Mouse (Mus musculus): Measurements from ENCODE around the gene 3830406C13Rik. TPM values are rescaled to one million over a fixed set of nuclear protein-coding genes. Genes with fewer than 3 reads are reported as not detected.

Gene 3830406C13Rik
- polyA plus RNA-seq, 1 experiment from 2014 or later: 46.6 TPM

DNA sequence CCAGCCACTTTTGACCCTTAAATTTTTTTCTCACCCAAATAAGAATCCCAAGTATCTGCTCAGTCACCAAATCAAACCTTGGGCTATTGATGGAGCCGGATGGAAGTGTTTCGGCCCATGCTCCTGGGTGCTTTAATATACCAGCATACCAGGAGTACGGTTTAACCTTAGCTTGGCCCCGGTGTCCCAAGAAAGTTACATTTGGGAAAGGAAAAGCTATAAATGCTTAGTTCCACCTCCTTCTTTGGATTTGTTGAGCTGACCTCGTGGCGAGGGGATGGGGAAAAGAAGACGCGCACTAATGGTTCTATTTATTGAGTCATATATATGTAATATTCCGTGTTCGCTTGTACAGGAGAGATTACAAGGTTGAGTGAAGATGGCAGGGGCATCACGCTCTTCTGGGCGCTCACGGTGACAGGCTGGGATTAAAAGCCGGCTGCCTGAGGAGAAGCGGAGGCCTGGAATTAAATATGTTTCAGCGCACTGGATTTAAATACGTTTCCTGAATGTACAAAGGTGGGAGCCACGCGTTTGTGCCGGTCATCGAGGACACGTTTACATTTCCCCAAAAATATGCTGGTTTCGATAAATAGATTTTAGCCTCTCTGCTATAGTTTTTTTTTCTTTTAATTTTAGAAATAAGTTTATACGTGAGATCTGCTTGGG lies 58.0 kb downstream of the 3830406C13Rik start:
- Histone ChIP-seq H3K9me3 (ENCODE audit: low read length) (no peaks in the 10 kb centered on the region), H3K4me2 (replicated peaks; ENCODE audit: low read depth, low read length) (no peak overlapping the region), H3K9ac (replicated peaks; ENCODE audit: low read depth) (no peak overlapping the region), H3K4me1 (ENCODE audit: insufficient read depth, low read depth, low read length) (no peaks in the 10 kb centered on the region), H3K4me3 (ENCODE audit: low read depth, low read length) (no peak overlapping the region), H3K36me3 (ENCODE audit: insufficient read depth, low read length) (no peaks in the 10 kb centered on the region), H3K27ac (ENCODE audit: low read length) (no peak overlapping the region), H3K27me3 (replicated peaks; ENCODE audit: insufficient read depth, low read length) (peaks cover 95% of the 10 kb centered on the region)
- DNase-seq (ENCODE audit: low spot score) (no peak), ATAC-seq (no peak)
- 3% methylated on average over 24 of the region's 24 CpGs for WGBS
- TF ChIP-seq CTCF (IDR thresholded peaks at IDR 0.05): no peak
- no peak for TF ChIP-seq EP300 (IDR thresholded peaks at IDR 0.05)

DNA sequence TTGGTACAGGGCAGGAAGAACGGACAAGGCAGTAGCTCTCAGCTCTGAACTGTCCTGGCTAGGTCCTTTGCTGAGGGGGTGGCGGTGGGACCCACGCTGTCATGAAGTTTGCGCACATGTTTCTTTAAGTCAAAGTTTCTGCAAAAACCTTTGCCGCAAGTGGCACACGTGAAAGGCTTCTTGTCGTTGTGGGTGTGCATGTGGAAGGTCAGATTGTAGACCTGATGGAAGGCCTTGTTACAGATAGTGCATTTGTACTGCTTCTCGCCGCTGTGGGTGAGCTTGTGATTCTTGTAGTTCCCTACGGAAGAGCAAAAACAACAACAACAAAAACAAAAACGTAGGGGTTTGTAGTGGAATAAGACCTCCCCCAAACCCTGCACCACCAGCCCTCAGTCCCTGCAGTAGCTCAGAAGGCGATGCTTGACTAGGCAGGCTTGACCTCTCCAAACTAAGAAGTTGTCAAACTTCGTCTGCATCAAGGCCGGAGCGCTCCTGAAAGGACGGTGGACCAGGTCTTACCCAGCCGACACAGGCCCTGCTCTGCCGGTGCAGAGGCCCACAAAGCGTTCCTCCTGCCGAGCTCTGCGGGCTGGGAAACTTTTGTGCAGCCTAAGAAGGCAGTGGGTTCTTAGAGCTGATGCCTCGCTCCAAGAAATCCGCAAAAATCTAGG lies 58.6 kb downstream of the 3830406C13Rik start:
- no peak overlapping the region for H3K4me2 ChIP-seq (replicated peaks; ENCODE audit: low read depth, low read length)
- no peak overlapping the region for H3K9ac ChIP-seq (replicated peaks; ENCODE audit: low read depth)
- ATAC-seq: no peak
- TF ChIP-seq EP300 (IDR thresholded peaks at IDR 0.05) (no peak), CTCF (IDR thresholded peaks at IDR 0.05) (no peak)
- H3K36me3 ChIP-seq (ENCODE audit: insufficient read depth, low read length): no peaks in the 10 kb centered on the region
- no peaks in the 10 kb centered on the region for H3K4me1 ChIP-seq (ENCODE audit: insufficient read depth, low read depth, low read length)
- no peak overlapping the region for H3K27ac ChIP-seq (ENCODE audit: low read length)
- peaks cover 96% of the 10 kb centered on the region for H3K27me3 ChIP-seq (replicated peaks; ENCODE audit: insufficient read depth, low read length)
- 4% methylated on average over 23 of the region's 23 CpGs for WGBS
- no peak for DNase-seq (ENCODE audit: low spot score)
- H3K4me3 ChIP-seq (ENCODE audit: low read depth, low read length): no peak overlapping the region
- H3K9me3 ChIP-seq (ENCODE audit: low read length): no peaks in the 10 kb centered on the region

DNA sequence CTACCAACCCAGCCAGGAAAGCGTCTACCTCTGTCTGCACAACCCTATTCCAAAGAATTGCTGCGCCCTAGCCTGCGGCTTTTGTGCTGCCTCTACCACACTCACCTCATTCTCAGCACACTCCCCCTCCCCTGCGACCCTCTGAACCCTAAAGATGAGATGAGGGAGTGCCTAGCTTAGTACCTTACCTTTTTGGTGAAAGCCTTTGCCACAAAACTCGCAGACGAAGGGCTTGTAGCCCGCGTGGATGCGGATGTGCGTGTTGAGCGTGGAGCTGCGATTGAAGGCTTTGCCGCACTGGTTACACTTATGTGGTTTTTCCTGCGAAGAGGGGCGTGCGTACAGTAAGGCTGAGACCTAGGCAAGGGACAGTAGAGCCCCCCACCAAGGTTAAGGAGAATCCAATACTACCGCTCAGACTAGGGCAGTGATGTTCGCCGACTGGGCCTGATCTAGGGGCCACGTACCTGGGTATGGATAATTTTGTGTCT lies 59.5 kb downstream of the 3830406C13Rik start:
- H3K4me2 ChIP-seq (replicated peaks; ENCODE audit: low read depth, low read length): no peak overlapping the region
- H3K9me3 ChIP-seq (ENCODE audit: low read length): no peaks in the 10 kb centered on the region
- H3K9ac ChIP-seq (replicated peaks; ENCODE audit: low read depth): no peak overlapping the region
- DNase-seq (ENCODE audit: low spot score) (no peak), ATAC-seq (no peak)
- peaks cover 97% of the 10 kb centered on the region for H3K27me3 ChIP-seq (replicated peaks; ENCODE audit: insufficient read depth, low read length)
- H3K4me1 ChIP-seq (ENCODE audit: insufficient read depth, low read depth, low read length): no peaks in the 10 kb centered on the region
- H3K4me3 ChIP-seq (ENCODE audit: low read depth, low read length): no peak overlapping the region
- TF ChIP-seq EP300 (IDR thresholded peaks at IDR 0.05) (no peak), CTCF (IDR thresholded peaks at IDR 0.05) (no peak)
- H3K36me3 ChIP-seq (ENCODE audit: insufficient read depth, low read length): no peaks in the 10 kb centered on the region
- 3% methylated on average over 20 of the region's 20 CpGs for WGBS
- no peak overlapping the region for H3K27ac ChIP-seq (ENCODE audit: low read length)

DNA sequence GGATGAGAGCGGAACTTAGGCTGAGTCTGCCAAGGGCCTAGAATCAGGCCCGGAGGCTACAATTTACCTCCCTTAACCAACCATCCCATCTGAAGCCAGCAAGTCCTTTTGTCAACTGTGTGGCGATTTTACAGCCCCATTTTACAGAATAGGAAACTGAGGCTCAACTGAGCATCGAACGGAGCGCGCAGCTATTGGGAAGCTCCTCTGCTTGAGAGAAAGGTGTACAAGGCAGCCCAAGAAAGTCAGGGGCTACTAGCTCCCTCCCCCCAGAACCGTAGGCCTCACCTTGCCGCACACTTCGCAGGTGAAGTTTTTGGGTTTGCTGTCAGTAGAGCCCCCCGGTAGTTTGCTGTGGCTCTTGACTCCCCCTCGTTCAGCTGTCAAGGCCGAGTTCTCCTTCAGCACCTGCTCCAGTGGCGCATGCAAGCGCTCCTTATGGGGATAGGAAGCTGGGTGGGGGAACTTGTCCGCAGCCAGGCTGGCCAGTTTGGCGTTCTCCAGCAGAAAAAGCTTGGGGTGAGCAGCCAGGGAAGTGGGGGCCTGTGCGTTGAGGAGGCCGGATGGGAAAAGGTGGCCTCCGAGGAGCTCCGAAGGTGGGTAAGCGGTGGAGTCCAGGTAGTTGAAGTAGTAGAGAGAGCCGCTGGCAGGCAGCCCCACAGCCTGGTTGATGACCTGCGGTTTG lies 60.2 kb downstream of the 3830406C13Rik start:
- no peak overlapping the region for H3K4me2 ChIP-seq (replicated peaks; ENCODE audit: low read depth, low read length)
- no peaks in the 10 kb centered on the region for H3K9me3 ChIP-seq (ENCODE audit: low read length)
- 4% methylated on average over 23 of the region's 24 CpGs for WGBS
- no peaks in the 10 kb centered on the region for H3K4me1 ChIP-seq (ENCODE audit: insufficient read depth, low read depth, low read length)
- no peak for ATAC-seq
- H3K4me3 ChIP-seq (ENCODE audit: low read depth, low read length): no peak overlapping the region
- TF ChIP-seq EP300 (IDR thresholded peaks at IDR 0.05) (no peak), CTCF (IDR thresholded peaks at IDR 0.05) (no peak)
- H3K36me3 ChIP-seq (ENCODE audit: insufficient read depth, low read length): no peaks in the 10 kb centered on the region
- H3K27ac ChIP-seq (ENCODE audit: low read length): no peak overlapping the region
- H3K9ac ChIP-seq (replicated peaks; ENCODE audit: low read depth): no peak overlapping the region
- DNase-seq (ENCODE audit: low spot score): no peak
- peaks cover 97% of the 10 kb centered on the region for H3K27me3 ChIP-seq (replicated peaks; ENCODE audit: insufficient read depth, low read length)

DNA sequence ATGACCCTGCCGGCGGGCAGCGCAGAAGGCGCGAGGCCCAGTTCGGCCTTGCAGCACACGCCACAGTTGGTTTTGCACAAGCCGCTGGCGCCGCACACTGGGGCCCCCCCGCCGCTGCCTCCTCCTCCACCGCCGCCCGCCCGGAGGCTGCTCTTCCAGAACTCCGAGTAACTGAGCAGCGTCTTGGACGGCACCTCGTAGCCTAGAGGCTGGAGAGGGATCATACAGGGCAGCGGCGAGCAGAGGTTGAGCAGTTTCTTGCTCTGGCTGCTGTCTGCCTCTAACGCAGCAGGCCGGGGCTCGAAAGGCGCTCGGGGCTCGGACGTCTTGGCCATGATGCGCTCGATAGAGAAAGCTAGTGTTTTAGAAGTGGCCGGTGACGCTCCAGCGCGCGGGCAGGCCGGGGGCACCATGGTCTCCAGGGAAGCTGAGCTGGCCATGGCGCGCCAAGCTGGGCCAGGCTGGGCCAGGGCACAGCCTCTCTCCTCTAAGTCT lies 60.8 kb downstream of the 3830406C13Rik start:
- Histone ChIP-seq H3K27me3 (replicated peaks; ENCODE audit: insufficient read depth, low read length) (peaks cover 98% of the 10 kb centered on the region), H3K4me3 (ENCODE audit: low read depth, low read length) (no peak overlapping the region), H3K9me3 (ENCODE audit: low read length) (no peaks in the 10 kb centered on the region), H3K27ac (ENCODE audit: low read length) (no peak overlapping the region), H3K4me1 (ENCODE audit: insufficient read depth, low read depth, low read length) (no peaks in the 10 kb centered on the region), H3K4me2 (replicated peaks; ENCODE audit: low read depth, low read length) (no peak overlapping the region; the same call in 1 of the 2 replicates), H3K36me3 (ENCODE audit: insufficient read depth, low read length) (no peaks in the 10 kb centered on the region), H3K9ac (replicated peaks; ENCODE audit: low read depth) (no peak overlapping the region)
- under 1% methylated on average over 36 of the region's 39 CpGs for WGBS
- ATAC-seq: no peak
- DNase-seq (ENCODE audit: low spot score): no peak
- TF ChIP-seq CTCF (IDR thresholded peaks at IDR 0.05) (no peak), EP300 (IDR thresholded peaks at IDR 0.05) (no peak)

Data from lung, postnatal 0 days (tissue).